Mouse (Mus musculus) bone marrow, adult 2 months (tissue): ENCODE measurements at regions not wholly inside any gene's neighbourhood (a gene's known extent, or its start where the extent isn't known, plus 50 kb on each side); places are given as distances from the start of the nearest gene placed in this dataset.

Experiments
- CTCF ChIP-seq: fragments of 200-500 bp; IDR thresholded peaks from 2 replicates; pipeline ENCODE4 v1.5.1; 2011; ENCODE audit warnings: low read length, control low read depth; ENCODE audit not compliant: control insufficient read depth, insufficient read depth
- POLR2A ChIP-seq: fragments of 200-500 bp; IDR thresholded peaks from 2 replicates; pipeline ENCODE4 v1.6.1; 2011; ENCODE audit warnings: low read depth, mild to moderate bottlenecking, control low read depth, low read length, borderline replicate concordance; ENCODE audit not compliant: control insufficient read depth

DNA sequence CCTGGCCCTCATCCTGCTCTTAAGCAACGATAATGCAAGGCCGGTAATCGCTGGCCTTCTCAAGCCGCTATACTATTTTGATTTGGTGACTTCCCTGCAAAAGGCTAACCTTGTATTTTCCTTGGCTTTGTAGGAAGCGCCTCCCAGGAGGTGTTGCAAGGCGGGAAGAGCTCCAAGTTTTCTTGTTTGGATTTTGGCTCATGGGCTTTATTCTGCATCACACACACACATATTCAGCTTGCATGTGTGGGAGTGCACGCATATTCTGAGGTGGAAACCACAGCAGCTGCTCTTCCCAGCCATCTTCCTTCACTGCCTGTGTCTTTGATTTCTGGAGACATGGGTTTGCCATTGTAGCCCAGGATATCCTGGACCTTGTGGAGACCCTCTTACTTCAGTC is 57.8 kb upstream of the Card11 start:
- TF ChIP-seq POLR2A (no peak), CTCF (no peak)
